Mouse (Mus musculus): Measurements from ENCODE around the gene Gapdh. TPM values are rescaled to one million over a fixed set of nuclear protein-coding genes. Genes with fewer than 3 reads are reported as not detected.

Gene Gapdh
- polyA plus RNA-seq, 1 experiment from 2014 or later, result 1,452 TPM

Small RNA genes within 50 kb of the gene (microRNA-seq; reads per million reads assigned to microRNA genes)
- gene Mir3098 (ENCODE audit: borderline number of aligned reads), result not detected

Other genes starting within 250 kb of the Gapdh start
- gene Ptms, start 246.4 kb downstream of the Gapdh start, polyA plus RNA-seq (2015; fragmentation: Nextera tagmentation; extraction: Ambion mirVana), result 204 and 256 TPM in 2 replicates
- gene Mlf2, start 235.1 kb downstream of the Gapdh start, polyA plus RNA-seq (2015; fragmentation: Nextera tagmentation; extraction: Ambion mirVana), result 267 and 277 TPM in 2 replicates
- gene Cops7a, start 200.9 kb downstream of the Gapdh start, polyA plus RNA-seq (2015; fragmentation: Nextera tagmentation; extraction: Ambion mirVana), result 86.0 and 95.5 TPM in 2 replicates
- gene Pianp, start 169.8 kb downstream of the Gapdh start, polyA plus RNA-seq (2015; fragmentation: Nextera tagmentation; extraction: Ambion mirVana), result 0.50 and 0.55 TPM in 2 replicates
- gene Zfp384, start 157.3 kb downstream of the Gapdh start, polyA plus RNA-seq (2015; fragmentation: Nextera tagmentation; extraction: Ambion mirVana), result 8.8 and 9.5 TPM in 2 replicates
- 113 and 118 TPM in 2 replicates for gene Ing4, start 126.7 kb downstream of the Gapdh start, polyA plus RNA-seq (2015; fragmentation: Nextera tagmentation; extraction: Ambion mirVana)
- 9.2 and 10.2 TPM in 2 replicates for gene Acrbp, start 116.8 kb downstream of the Gapdh start, polyA plus RNA-seq (2015; fragmentation: Nextera tagmentation; extraction: Ambion mirVana)
- gene Lpar5, start 98.5 kb downstream of the Gapdh start, polyA plus RNA-seq (2015; fragmentation: Nextera tagmentation; extraction: Ambion mirVana), result 3.5 and 4.2 TPM in 2 replicates
- 70.0 and 84.9 TPM in 2 replicates for gene Chd4, start 70.5 kb downstream of the Gapdh start, polyA plus RNA-seq (2015; fragmentation: Nextera tagmentation; extraction: Ambion mirVana)
- gene Nop2, start 34.6 kb downstream of the Gapdh start, polyA plus RNA-seq (2015; fragmentation: Nextera tagmentation; extraction: Ambion mirVana), result 53.9 and 60.7 TPM in 2 replicates
- 13.8 and 19.0 TPM in 2 replicates for gene Iffo1, start 21.2 kb downstream of the Gapdh start, polyA plus RNA-seq (2015; fragmentation: Nextera tagmentation; extraction: Ambion mirVana)
- gene Ncapd2, start 25.2 kb upstream of the Gapdh start, polyA plus RNA-seq (2015; fragmentation: Nextera tagmentation; extraction: Ambion mirVana), result 130 and 153 TPM in 2 replicates
- gene Mrpl51, start 25.3 kb upstream of the Gapdh start, polyA plus RNA-seq (2015; fragmentation: Nextera tagmentation; extraction: Ambion mirVana), result 281 and 294 TPM in 2 replicates
- 61.0 and 75.3 TPM in 2 replicates for gene Vamp1, start 49.1 kb upstream of the Gapdh start, polyA plus RNA-seq (2015; fragmentation: Nextera tagmentation; extraction: Ambion mirVana)
- gene Tapbpl, start 65.4 kb upstream of the Gapdh start, polyA plus RNA-seq (2015; fragmentation: Nextera tagmentation; extraction: Ambion mirVana), result 42.5 and 53.1 TPM in 2 replicates
- 175 and 252 TPM in 2 replicates for gene Cd27, start 70.5 kb upstream of the Gapdh start, polyA plus RNA-seq (2015; fragmentation: Nextera tagmentation; extraction: Ambion mirVana)
- gene Tuba3a, start 119.6 kb upstream of the Gapdh start, polyA plus RNA-seq (2015; fragmentation: Nextera tagmentation; extraction: Ambion mirVana), result 0.22 and 0.36 TPM in 2 replicates
- 29.6 and 30.9 TPM in 2 replicates for gene Ltbr, start 147.4 kb upstream of the Gapdh start, polyA plus RNA-seq (2015; fragmentation: Nextera tagmentation; extraction: Ambion mirVana)
- gene Scnn1a, start 154.2 kb upstream of the Gapdh start, polyA plus RNA-seq (2015; fragmentation: Nextera tagmentation; extraction: Ambion mirVana), result 9.0 and 9.5 TPM in 2 replicates
- gene Tnfrsf1a, start 182.9 kb upstream of the Gapdh start, polyA plus RNA-seq (2015; fragmentation: Nextera tagmentation; extraction: Ambion mirVana), result 67.3 and 67.9 TPM in 2 replicates
- 1.0 and 1.2 TPM in 2 replicates for gene Plekhg6, start 214.3 kb upstream of the Gapdh start, polyA plus RNA-seq (2015; fragmentation: Nextera tagmentation; extraction: Ambion mirVana)

Data from thymus, postnatal 0 days (tissue).